ENCODE assay signal across 27 mouse cellular contexts in genomic region chr3:136691984-136692383, GRCm38 (mm10). TPM values are rescaled to one million over a fixed set of nuclear protein-coding genes. Genes with fewer than 3 reads are reported as not detected.
DNase-seq lines count a peak whose midpoint lies in the region; ATAC-seq and TF ChIP-seq lines count a peak whose summit lies in the region.
"Had no signal": no experiment of that assay in that cellular context is flagged by ENCODE, and none has a peak within 500 bp of the region (broad histone marks: within the 10 kb centered on the region; RNA-seq: fewer than 3 reads in every experiment).

No protein-coding gene starts in this region.

- no peak for DNase-seq in frontal cortex, postnatal 25 days (ENCODE audit: low spot score in 2 of 2)
- peak; percentile 14 for DNase-seq in liver, postnatal 0 days
- no peak for DNase-seq in liver, embryonic 11.5 days (ENCODE audit: low spot score)
- no peak for DNase-seq in urinary bladder, postnatal 25 days (ENCODE audit: low spot score)
- DNase-seq: adrenal gland, adult 8-10 months; cerebellum, adult 11 months; cerebellum, adult 9-11 months; heart, postnatal 10 days; kidney, postnatal 36 days; layer of hippocampus, adult 9-11 months; lung, embryonic 14.5 days; thymus, postnatal 36 days had no signal

- H3K27me3 ChIP-seq in liver, postnatal 0 days (ENCODE audit: insufficient read depth, low read length), result no peaks in the 10 kb centered on the region
- H3K27me3 ChIP-seq in liver, embryonic 11.5 days (replicated peaks; ENCODE audit: control insufficient read depth, insufficient read depth, low read length), result no peaks in the 10 kb centered on the region
- no peaks in the 10 kb centered on the region for H3K27me3 ChIP-seq in intestine, postnatal 0 days (replicated peaks; ENCODE audit: control insufficient read depth, insufficient read depth, low read length)
- H3K27me3 ChIP-seq: embryonic facial prominence, embryonic 12.5 days; forebrain, embryonic 15.5 days; heart, embryonic 12.5 days; intestine, embryonic 15.5 days; kidney, embryonic 15.5 days; midbrain, embryonic 12.5 days; stomach, embryonic 15.5 days had no signal

- 53% methylated on average over 7 of the region's 7 CpGs for WGBS in liver, postnatal 0 days (ENCODE audit: insufficient replicate concordance)
- WGBS in liver, embryonic 11.5 days, result 80% methylated on average over 7 of the region's 7 CpGs
- 30% methylated on average over 6 of the region's 7 CpGs for WGBS in macrophage (ENCODE audit: missing documents)
- WGBS in intestine, postnatal 0 days, result 78% methylated on average over 7 of the region's 7 CpGs

- ATAC-seq in frontal cortex, adult (ENCODE audit: low TSS enrichment), result peak; percentile 39
- ATAC-seq in liver, postnatal 0 days, result peak; percentile 36; the same call in 1 of the 2 replicates
- ATAC-seq in liver, embryonic 11.5 days (replicated peaks; ENCODE audit: low FRiP score), result no peak
- ATAC-seq in common myeloid progenitor, adult 5-6 weeks (replicated peaks; ENCODE audit: low read depth, poor library complexity, severe bottlenecking), result peak; percentile 43; the same call in 1 of the 2 replicates
- no peak for ATAC-seq in intestine, postnatal 0 days
- ATAC-seq: forebrain, embryonic 15.5 days; hindbrain, embryonic 16.5 days; intestine, embryonic 15.5 days had no signal

- no peak overlapping the region for H3K9ac ChIP-seq in liver, postnatal 0 days (replicated peaks)
- no peak overlapping the region for H3K9ac ChIP-seq in liver, embryonic 11.5 days (ENCODE audit: low read depth, low read length)
- H3K9ac ChIP-seq in intestine, postnatal 0 days (ENCODE audit: low read depth, low read length), result no peak overlapping the region
- H3K9ac ChIP-seq: embryonic facial prominence, embryonic 12.5 days; forebrain, embryonic 15.5 days; heart, embryonic 12.5 days; intestine, embryonic 15.5 days; kidney, embryonic 15.5 days; lung, embryonic 14.5 days; midbrain, embryonic 12.5 days; stomach, embryonic 15.5 days had no signal

- H3K9me3 ChIP-seq in liver, postnatal 0 days (ENCODE audit: low read length), result no peaks in the 10 kb centered on the region
- no peaks in the 10 kb centered on the region for H3K9me3 ChIP-seq in liver, embryonic 11.5 days (ENCODE audit: control insufficient read depth, low read length)
- no peaks in the 10 kb centered on the region for H3K9me3 ChIP-seq in intestine, postnatal 0 days (ENCODE audit: control insufficient read depth)
- H3K9me3 ChIP-seq: embryonic facial prominence, embryonic 12.5 days; forebrain, embryonic 15.5 days; G1E; heart, embryonic 12.5 days; hindbrain, embryonic 10.5 days; intestine, embryonic 15.5 days; kidney, embryonic 15.5 days; midbrain, embryonic 12.5 days; stomach, embryonic 15.5 days had no signal

- H3K36me3 ChIP-seq in liver, postnatal 0 days (replicated peaks; ENCODE audit: insufficient read depth, low read length), result no peaks in the 10 kb centered on the region
- no peaks in the 10 kb centered on the region for H3K36me3 ChIP-seq in liver, embryonic 11.5 days (ENCODE audit: control insufficient read depth, insufficient read depth, low read length)
- no peaks in the 10 kb centered on the region for H3K36me3 ChIP-seq in macrophage (ENCODE audit: inconsistent target)
- H3K36me3 ChIP-seq in intestine, postnatal 0 days (ENCODE audit: control insufficient read depth, insufficient read depth), result no peaks in the 10 kb centered on the region
- H3K36me3 ChIP-seq: embryonic facial prominence, embryonic 12.5 days; forebrain, embryonic 15.5 days; heart, embryonic 12.5 days; hindbrain, embryonic 10.5 days; intestine, embryonic 15.5 days; kidney, embryonic 15.5 days; midbrain, embryonic 12.5 days; stomach, embryonic 15.5 days had no signal

- peaks cover 99% of the 10 kb centered on the region for H3K79me2 ChIP-seq in macrophage (ENCODE audit: inconsistent target)

- H3K4me2 ChIP-seq in liver, postnatal 0 days (ENCODE audit: low read depth, low read length), result peak overlapping the region; percentile 4; the same call in 1 of the 2 replicates
- no peak overlapping the region for H3K4me2 ChIP-seq in liver, embryonic 11.5 days
- no peak overlapping the region for H3K4me2 ChIP-seq in intestine, postnatal 0 days (replicated peaks; ENCODE audit: low read depth)
- H3K4me2 ChIP-seq: embryonic facial prominence, embryonic 12.5 days; forebrain, embryonic 15.5 days; heart, embryonic 12.5 days; intestine, embryonic 15.5 days; kidney, embryonic 15.5 days; lung, embryonic 14.5 days; midbrain, embryonic 12.5 days; stomach, embryonic 15.5 days had no signal

- H3K4me3 ChIP-seq in liver, postnatal 0 days (ENCODE audit: low read depth, low read length), result no peak overlapping the region
- no peak overlapping the region for H3K4me3 ChIP-seq in liver, embryonic 11.5 days (ENCODE audit: low read depth, low read length)
- no peak overlapping the region for H3K4me3 ChIP-seq in macrophage (ENCODE audit: inconsistent target)
- H3K4me3 ChIP-seq in intestine, postnatal 0 days (ENCODE audit: low read depth, low read length), result no peak overlapping the region
- H3K4me3 ChIP-seq: embryonic facial prominence, embryonic 12.5 days; erythroblast, embryonic 14.5 days; forebrain, embryonic 15.5 days; heart, embryonic 12.5 days; hindbrain, embryonic 10.5 days; intestine, embryonic 15.5 days; kidney, embryonic 15.5 days; midbrain, embryonic 12.5 days; stomach, embryonic 15.5 days had no signal

- peaks cover 16% of the 10 kb centered on the region for H3K4me1 ChIP-seq in liver, postnatal 0 days (ENCODE audit: insufficient read depth)
- H3K4me1 ChIP-seq in liver, embryonic 11.5 days (replicated peaks; ENCODE audit: control insufficient read depth, insufficient read depth, low read length), result no peaks in the 10 kb centered on the region
- H3K4me1 ChIP-seq in intestine, postnatal 0 days (replicated peaks; ENCODE audit: control insufficient read depth, insufficient read depth, low read length), result 0 out of 2 replicates have a peak, but pooled peaks cover under 1% of the 10 kb centered on the region
- H3K4me1 ChIP-seq: intestine, embryonic 15.5 days; stomach, embryonic 15.5 days had no signal

- no peak for TF ChIP-seq EP300 in liver, postnatal 0 days (IDR thresholded peaks at IDR 0.05; ENCODE audit: low read depth)

- TF ChIP-seq CTCF in liver, postnatal 0 days (IDR thresholded peaks at IDR 0.05; ENCODE audit: low read depth), result no peak
- TF ChIP-seq CTCF in intestine, postnatal 0 days (IDR thresholded peaks at IDR 0.05; ENCODE audit: low read depth), result no peak

- H3K27ac ChIP-seq in liver, postnatal 0 days (ENCODE audit: low read depth), result peak overlapping the region; percentile 34; the same call in 1 of the 2 replicates
- no peak overlapping the region for H3K27ac ChIP-seq in liver, embryonic 11.5 days (ENCODE audit: low read depth, low read length)
- H3K27ac ChIP-seq in macrophage, result 0 out of 2 replicates have a peak overlapping the region, but pooled peaks have one; percentile 7
- H3K27ac ChIP-seq in intestine, postnatal 0 days (ENCODE audit: low read depth, low read length), result no peak overlapping the region
- H3K27ac ChIP-seq: embryonic facial prominence, embryonic 12.5 days; forebrain, embryonic 15.5 days; hindbrain, embryonic 10.5 days; intestine, embryonic 15.5 days; kidney, embryonic 15.5 days; midbrain, embryonic 12.5 days; stomach, embryonic 15.5 days had no signal

RNA-seq across cellular contexts. Expression of gene Ppp3ca, which starts 22.1 kb away (rescaled TPM):
- polyA plus RNA-seq in liver, postnatal 0 days (2015; fragmentation: Nextera tagmentation; extraction: Ambion mirVana), result 21.6 and 23.7 TPM in 2 replicates
- polyA plus RNA-seq in liver, embryonic 11.5 days (2014; fragmentation: Nextera tagmentation; extraction: Ambion mirVana), result 28.7 and 30.7 TPM in 2 replicates
- total RNA-seq in common myeloid progenitor, adult 5-6 weeks (2017), result 35.6 and 45.0 TPM in 2 replicates
- 100 to 1,000 TPM in 22 of 26 experiments, 10 to 100 TPM in 4; 33.3 to 254 (median 187) TPM for total RNA-seq in macrophage (2018; cell fraction: chromatin; rRNA removed)
- 10 to 100 TPM; 62.7 to 89.5 (median 78.5) TPM for total RNA-seq in macrophage (2018; cell fraction: cytosol; rRNA removed)
- 100 to 1,000 TPM in 21 of 26 experiments, 10 to 100 TPM in 5; 36.9 to 188 (median 128) TPM for total RNA-seq in macrophage (2018; cell fraction: nucleus; rRNA removed)
- polyA plus RNA-seq in macrophage (2018), result 64.1 to 79.9 TPM (median 70.4 TPM) in 3 replicates
- 37.3 and 40.8 TPM in 2 replicates for polyA plus RNA-seq in intestine, postnatal 0 days (2015; fragmentation: Nextera tagmentation; extraction: Ambion mirVana)

Comparison
In these comparisons a context has a peak if more than half of its experiments do, and no peak if none do; other contexts are left out.
1. ATAC-seq: peak in frontal cortex, adult (single experiment), liver, postnatal 0 days (single experiment) and common myeloid progenitor, adult 5-6 weeks (single experiment); none in liver, embryonic 11.5 days (single experiment) and intestine, postnatal 0 days (single experiment).
2. H3K27ac ChIP-seq: peak in liver, postnatal 0 days (single experiment) and macrophage (single experiment); none in liver, embryonic 11.5 days (single experiment) and intestine, postnatal 0 days (single experiment).